Mouse (Mus musculus) midbrain, embryonic 16.5 days (tissue): ENCODE measurements at regions not wholly inside any gene's neighbourhood (a gene's known extent, or its start where the extent isn't known, plus 50 kb on each side); places are given as distances from the start of the nearest gene placed in this dataset.

Experiments used
- ATAC-seq: fragments of 200-750 bp; cut with Nextera tagmentation; 2 replicates; pipeline ENCODE4 v1.8.0; 2017; ENCODE audit warnings: moderate TSS enrichment
- H3K27ac ChIP-seq: fragments of 300-500 bp; sonication (generic); 2 replicates; pipeline ENCODE4 v1.5.1; 2014; ENCODE audit warnings: mild to moderate bottlenecking, low read length, mixed read lengths
- H3K27me3 ChIP-seq: fragments of 300-500 bp; sonication (generic); 2 replicates; pipeline ENCODE4 v1.6.1; 2014; ENCODE audit warnings: low read depth, low read length, mixed read lengths; ENCODE audit not compliant: control insufficient read depth, insufficient read depth
- H3K36me3 ChIP-seq: fragments of 300-500 bp; sonication (generic); 2 replicates; pipeline ENCODE4 v1.6.1; 2014; ENCODE audit warnings: mild to moderate bottlenecking, low read length, moderate library complexity, mixed read lengths; ENCODE audit not compliant: control insufficient read depth, insufficient read depth
- H3K4me1 ChIP-seq: fragments of 300-500 bp; sonication (generic); 2 replicates; pipeline ENCODE4 v1.6.1; 2014; ENCODE audit warnings: mild to moderate bottlenecking, low read length, mixed read lengths; ENCODE audit not compliant: control insufficient read depth, insufficient read depth
- H3K4me2 ChIP-seq: fragments of 300-500 bp; sonication (generic); 2 replicates; pipeline ENCODE4 v1.6.1; 2014; ENCODE audit warnings: mild to moderate bottlenecking, low read length, mixed read lengths
- H3K4me3 ChIP-seq: fragments of 300-500 bp; sonication (generic); 2 replicates; pipeline ENCODE4 v1.5.1; 2014; ENCODE audit warnings: low read depth, mild to moderate bottlenecking, low read length, moderate library complexity, mixed read lengths
- H3K9ac ChIP-seq: fragments of 300-500 bp; sonication (generic); 2 replicates; pipeline ENCODE4 v1.6.1; 2014; ENCODE audit warnings: low read depth, low read length, mixed read lengths
- H3K9me3 ChIP-seq: fragments of 300-500 bp; sonication (generic); replicated peaks from 2 replicates; pipeline ENCODE4 v1.6.1; 2014; ENCODE audit warnings: mild to moderate bottlenecking, low read length, mixed read lengths; ENCODE audit not compliant: control insufficient read depth, poor library complexity, severe bottlenecking
- WGBS: fragments of 180-500 bp; shearing (Covaris S2); extraction: QIAGEN DNeasy Blood & Tissue Kit; methylation state at CpG from one replicate; pipeline ENCODE4 v1.1.7; 2014; 5-methylcytosine and 5-hydroxymethylcytosine counted together

DNA sequence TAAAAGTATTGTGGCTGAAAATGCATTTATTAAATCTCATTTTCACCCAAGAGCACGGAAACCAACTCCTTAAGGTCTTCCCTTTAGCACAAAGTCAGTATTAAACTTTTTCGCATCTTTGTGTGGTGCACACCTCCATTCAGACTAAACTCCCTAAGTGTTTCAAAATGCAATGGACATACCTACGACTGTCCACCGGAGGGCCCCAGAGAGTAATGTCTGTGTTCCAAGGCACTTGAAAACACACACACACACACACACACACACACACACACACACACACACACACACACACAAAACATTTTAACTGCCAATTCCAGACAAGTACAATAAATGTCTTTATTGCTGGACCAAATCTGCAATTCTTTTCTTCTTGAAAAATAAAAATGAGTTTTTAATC lies 243.7 kb downstream of the Foxa2 start:
- no peak overlapping the region for H3K27ac ChIP-seq
- H3K4me1 ChIP-seq, result no peaks in the 10 kb centered on the region
- WGBS, result 28% methylated on average over 4 of the region's 4 CpGs
- no peaks in the 10 kb centered on the region for H3K9me3 ChIP-seq
- no peaks in the 10 kb centered on the region for H3K27me3 ChIP-seq
- H3K4me2 ChIP-seq, result no peak overlapping the region
- H3K9ac ChIP-seq, result no peak overlapping the region
- no peak overlapping the region for H3K4me3 ChIP-seq
- no peaks in the 10 kb centered on the region for H3K36me3 ChIP-seq
- no peak for ATAC-seq

DNA sequence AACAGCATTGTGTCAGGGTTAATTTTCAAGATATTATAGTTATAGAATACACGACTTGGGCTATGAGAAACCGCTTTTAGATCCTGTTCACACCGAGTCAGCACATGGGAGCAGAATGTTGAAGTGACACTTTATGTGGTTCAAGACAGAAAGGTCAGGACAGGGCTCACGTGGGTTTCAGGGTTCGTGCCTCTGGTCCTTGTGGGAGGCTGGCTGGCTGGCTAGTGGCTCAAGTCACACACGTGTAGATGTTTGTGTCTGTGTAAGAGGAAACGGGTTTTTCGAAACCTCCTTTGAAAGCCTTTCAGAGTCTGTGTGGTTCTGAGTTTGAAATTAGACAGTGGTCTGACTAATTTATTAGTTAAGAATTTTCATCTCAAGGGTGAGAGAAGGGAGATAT lies 255.3 kb downstream of the Foxa2 start:
- H3K27me3 ChIP-seq, result no peaks in the 10 kb centered on the region; the same call in 1 of the 2 replicates
- WGBS, result 86% methylated on average over 8 of the region's 8 CpGs
- no peak overlapping the region for H3K4me2 ChIP-seq
- no peak for ATAC-seq
- no peaks in the 10 kb centered on the region for H3K9me3 ChIP-seq
- H3K27ac ChIP-seq, result no peak overlapping the region
- no peak overlapping the region for H3K4me3 ChIP-seq
- no peak overlapping the region for H3K9ac ChIP-seq
- no peaks in the 10 kb centered on the region for H3K4me1 ChIP-seq
- H3K36me3 ChIP-seq, result no peaks in the 10 kb centered on the region

DNA sequence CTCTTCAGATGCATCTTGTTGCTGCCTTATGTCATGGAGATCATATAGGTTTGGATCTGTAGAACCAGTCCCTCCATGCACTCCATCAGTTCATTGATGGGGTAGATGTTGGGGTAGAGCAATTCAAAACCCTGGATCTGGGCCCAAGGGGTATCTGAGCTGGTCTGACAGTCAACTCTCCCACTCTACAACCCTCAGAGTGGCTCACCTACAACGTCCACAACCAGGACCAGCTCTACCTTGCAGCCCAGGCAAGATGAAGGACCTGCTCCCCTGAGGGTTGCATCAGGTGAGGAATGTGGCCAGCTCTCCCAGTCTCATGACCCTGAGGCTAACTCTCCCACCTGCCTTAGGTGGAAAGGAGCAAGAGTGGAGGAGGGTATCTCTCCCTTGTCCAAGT lies 256.9 kb downstream of the Foxa2 start:
- no peak for ATAC-seq
- Histone ChIP-seq H3K4me1 (no peaks in the 10 kb centered on the region), H3K36me3 (no peaks in the 10 kb centered on the region), H3K9ac (no peak overlapping the region), H3K4me3 (no peak overlapping the region), H3K9me3 (no peaks in the 10 kb centered on the region), H3K27me3 (no peaks in the 10 kb centered on the region; the same call in 1 of the 2 replicates), H3K4me2 (no peak overlapping the region), H3K27ac (no peak overlapping the region)
- WGBS, result 87% methylated on average over 1 of the region's 1 CpGs

DNA sequence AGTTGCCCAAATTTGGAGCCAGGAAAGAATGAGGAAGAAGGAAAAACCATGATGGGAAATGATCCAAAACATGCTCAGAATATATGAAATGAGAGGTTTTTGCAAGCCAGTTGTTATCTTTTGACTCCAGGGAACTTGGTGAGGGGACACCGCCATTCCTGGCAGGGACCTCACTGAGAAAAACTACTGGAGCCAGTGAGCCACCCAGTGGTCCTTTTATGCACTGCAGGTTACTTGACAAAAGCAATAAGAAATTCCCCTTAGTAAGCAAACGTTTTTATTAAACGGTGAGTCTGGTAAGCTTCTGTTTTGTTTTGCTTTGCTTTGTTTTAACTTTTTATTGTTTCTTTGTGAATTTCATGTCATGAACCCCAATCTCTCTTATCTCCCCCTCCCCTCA lies 257.5 kb downstream of the Foxa2 start:
- Histone ChIP-seq H3K4me3 (no peak overlapping the region), H3K27me3 (no peaks in the 10 kb centered on the region; the same call in 1 of the 2 replicates), H3K27ac (no peak overlapping the region), H3K36me3 (no peaks in the 10 kb centered on the region), H3K9me3 (no peaks in the 10 kb centered on the region), H3K4me1 (no peaks in the 10 kb centered on the region), H3K9ac (no peak overlapping the region), H3K4me2 (no peak overlapping the region)
- peak; percentile 67; the same call in 1 of the 2 replicates for ATAC-seq
- 5% methylated on average over 3 of the region's 3 CpGs for WGBS

DNA sequence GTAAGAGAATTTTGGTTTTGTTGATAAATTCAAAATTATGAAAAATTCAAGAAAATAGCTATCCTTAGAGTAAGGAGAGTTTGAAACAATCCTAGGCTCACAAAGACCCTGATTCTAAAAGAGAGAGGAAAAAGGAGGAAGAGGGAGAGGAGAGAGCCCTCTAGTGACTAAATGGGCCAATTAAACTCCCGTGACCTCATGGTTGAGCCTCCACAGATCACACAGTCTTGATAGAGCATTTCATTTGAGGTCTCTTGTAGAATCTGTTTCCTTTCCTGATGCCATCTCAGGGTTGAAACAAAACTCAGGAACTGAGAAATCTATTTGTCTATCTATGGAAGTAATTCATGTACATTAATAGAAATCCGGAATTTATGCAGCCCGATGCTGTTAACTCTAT lies 258.8 kb downstream of the Foxa2 start:
- no peak for ATAC-seq
- Histone ChIP-seq H3K9me3 (no peaks in the 10 kb centered on the region), H3K9ac (no peak overlapping the region), H3K4me3 (no peak overlapping the region), H3K27me3 (no peaks in the 10 kb centered on the region; the same call in 1 of the 2 replicates), H3K4me2 (no peak overlapping the region), H3K27ac (no peak overlapping the region), H3K36me3 (no peaks in the 10 kb centered on the region), H3K4me1 (no peaks in the 10 kb centered on the region)
- 81% methylated on average over 3 of the region's 3 CpGs for WGBS

DNA sequence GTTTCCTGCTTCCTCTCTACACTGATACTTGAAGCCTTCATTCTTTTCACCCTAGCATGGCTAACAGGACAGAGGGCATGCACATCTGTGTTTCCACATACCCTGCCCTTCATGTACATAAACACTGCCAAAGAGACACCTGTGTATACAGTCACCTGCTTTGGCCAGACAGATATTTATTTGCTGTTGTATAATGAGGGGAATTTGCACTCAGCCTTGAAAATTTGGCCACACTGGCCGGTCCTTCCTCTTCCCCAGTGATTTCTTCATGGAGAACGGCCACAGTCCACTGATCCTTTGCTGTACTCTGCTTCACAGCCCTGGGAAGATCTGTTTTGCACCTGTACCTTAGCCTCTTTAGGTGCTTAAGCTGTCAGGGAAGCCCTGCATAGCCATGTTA lies 264.3 kb downstream of the Foxa2 start:
- WGBS, result 84% methylated on average over 2 of the region's 2 CpGs
- Histone ChIP-seq H3K4me3 (no peak overlapping the region), H3K27ac (no peak overlapping the region), H3K4me1 (no peaks in the 10 kb centered on the region), H3K9ac (no peak overlapping the region), H3K9me3 (0 out of 2 replicates have a peak, but pooled peaks cover 4% of the 10 kb centered on the region), H3K4me2 (no peak overlapping the region), H3K27me3 (no peaks in the 10 kb centered on the region), H3K36me3 (no peaks in the 10 kb centered on the region)
- ATAC-seq, result no peak

DNA sequence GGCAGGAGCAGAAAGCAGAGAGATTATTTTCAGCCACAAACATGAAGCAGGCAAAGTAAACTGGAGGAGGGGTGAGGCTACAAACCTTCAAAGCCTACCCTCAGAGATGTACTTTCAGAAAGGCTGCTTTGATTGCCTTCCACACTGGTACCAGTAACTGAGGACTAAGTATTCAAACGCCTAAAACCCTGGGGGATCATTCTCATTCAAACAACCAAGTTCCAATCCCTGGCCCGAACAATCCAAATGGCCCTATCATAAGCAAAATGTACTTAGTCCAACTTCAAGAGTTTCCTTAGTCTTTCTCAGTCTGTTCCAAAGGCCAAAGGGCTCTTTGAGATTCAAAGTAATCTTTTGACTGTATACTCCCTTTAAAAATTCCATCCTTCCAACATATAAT lies 270.5 kb downstream of the Foxa2 start:
- Histone ChIP-seq H3K9me3 (0 out of 2 replicates have a peak, but pooled peaks cover 4% of the 10 kb centered on the region), H3K9ac (no peak overlapping the region), H3K4me1 (no peaks in the 10 kb centered on the region), H3K27me3 (no peaks in the 10 kb centered on the region), H3K27ac (no peak overlapping the region), H3K36me3 (no peaks in the 10 kb centered on the region), H3K4me3 (no peak overlapping the region), H3K4me2 (no peak overlapping the region)
- 43% methylated on average over 2 of the region's 2 CpGs for WGBS
- ATAC-seq, result no peak

DNA sequence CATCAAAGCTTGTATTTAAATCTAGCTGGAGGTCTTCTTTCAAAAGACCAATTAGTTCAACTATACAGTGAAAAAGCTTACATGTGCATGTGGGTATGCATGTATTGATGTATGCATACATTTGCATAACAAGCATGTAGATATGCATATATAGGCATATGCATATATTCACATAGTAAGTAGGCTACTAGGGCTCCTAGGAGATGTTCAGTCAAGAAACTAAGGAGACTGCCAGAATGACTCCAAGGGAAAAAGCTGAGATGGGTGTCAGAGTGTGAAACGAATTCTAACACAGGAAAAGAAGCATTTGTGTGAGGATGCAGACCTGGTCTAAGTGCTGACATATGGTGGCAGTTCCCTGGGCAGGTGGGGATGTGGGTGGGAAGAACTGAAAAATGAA lies 274.2 kb downstream of the Foxa2 start:
- no peaks in the 10 kb centered on the region; the same call in 1 of the 2 replicates for H3K27me3 ChIP-seq
- H3K4me1 ChIP-seq, result no peaks in the 10 kb centered on the region
- H3K4me2 ChIP-seq, result no peak overlapping the region
- no peak overlapping the region for H3K27ac ChIP-seq
- no peak overlapping the region for H3K4me3 ChIP-seq
- H3K9me3 ChIP-seq, result 0 out of 2 replicates have a peak, but pooled peaks cover under 1% of the 10 kb centered on the region
- WGBS, result 52% methylated on average over 1 of the region's 1 CpGs
- no peak overlapping the region for H3K9ac ChIP-seq
- no peaks in the 10 kb centered on the region for H3K36me3 ChIP-seq
- ATAC-seq, result no peak

DNA sequence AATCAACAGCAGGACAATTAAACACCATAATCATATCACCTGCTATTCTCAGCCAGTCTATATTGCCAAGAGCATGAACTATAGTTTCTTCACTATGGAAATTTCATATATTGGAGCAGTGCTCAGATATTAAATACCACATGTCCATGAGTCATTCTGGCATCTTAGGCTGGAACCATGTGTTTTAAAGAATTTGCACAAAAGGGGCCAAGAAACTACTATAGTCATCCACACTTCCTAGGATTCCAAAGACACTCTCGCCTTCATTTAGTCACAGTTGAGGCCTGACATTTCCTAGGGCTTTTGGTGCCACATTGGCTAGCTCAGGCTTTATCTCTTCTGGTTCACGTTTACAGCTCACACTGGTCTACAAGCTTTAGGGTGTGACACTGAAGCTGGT lies 293.7 kb downstream of the Foxa2 start:
- Histone ChIP-seq H3K4me3 (no peak overlapping the region), H3K27me3 (no peaks in the 10 kb centered on the region; the same call in 1 of the 2 replicates), H3K4me2 (no peak overlapping the region), H3K36me3 (no peaks in the 10 kb centered on the region), H3K4me1 (no peaks in the 10 kb centered on the region), H3K9me3 (no peaks in the 10 kb centered on the region), H3K27ac (no peak overlapping the region), H3K9ac (no peak overlapping the region)
- WGBS, result 82% methylated on average over 2 of the region's 2 CpGs
- ATAC-seq, result no peak
